Mouse (Mus musculus) spleen, postnatal 14 days (tissue): ENCODE results near the gene Hoxc4.

Experiments used
- DNase-seq, 2 experiments: peaks; one replicate each; pipeline ENCODE4 v3.0.0; 2021 to 2022; ENCODE audit warnings: low spot score in 2 of 2

The Hoxc4 gene

GRCm38 (mm10) chr15:103011928-103012486 is 6.7 kb upstream of the Hoxc4 start:
- DNase-seq = no peak

- no peak for DNase-seq
Measured at GRCm38 (mm10) chr15:103013238-103013984, 5.3 kb upstream of the Hoxc4 start.

- DNase-seq = no peak
Measured at GRCm38 (mm10) chr15:103014166-103015008, 4.3 kb upstream of the Hoxc4 start.

GRCm38 (mm10) chr15:103015009-103015399 is 3.7 kb upstream of the Hoxc4 start:
- DNase-seq = no peak

GRCm38 (mm10) chr15:103015406-103016166 is 3.1 kb upstream of the Hoxc4 start:
- DNase-seq = no peak

GRCm38 (mm10) chr15:103020899-103021418 is 2.2 kb downstream of the Hoxc4 start:
- DNase-seq = no peak

- no peak for DNase-seq
Measured at GRCm38 (mm10) chr15:103021544-103021943, 2.8 kb downstream of the Hoxc4 start.

- no peak for DNase-seq
Measured at GRCm38 (mm10) chr15:103024131-103024530, 5.4 kb downstream of the Hoxc4 start.

- no peak for DNase-seq
Measured at GRCm38 (mm10) chr15:103027266-103028235, 8.8 kb downstream of the Hoxc4 start.

- no peak for DNase-seq
Measured at GRCm38 (mm10) chr15:103028916-103029512, 10.3 kb downstream of the Hoxc4 start.

GRCm38 (mm10) chr15:103030142-103030541 is 11.4 kb downstream of the Hoxc4 start:
- DNase-seq = no peak

GRCm38 (mm10) chr15:103032167-103032566 is 13.4 kb downstream of the Hoxc4 start:
- no peak for DNase-seq

- DNase-seq = no peak
Measured at GRCm38 (mm10) chr15:103032646-103033575, 14.2 kb downstream of the Hoxc4 start.

GRCm38 (mm10) chr15:103034043-103034806 is 15.5 kb downstream of the Hoxc4 start:
- no peak for DNase-seq

GRCm38 (mm10) chr15:103034807-103035547 is 16.2 kb downstream of the Hoxc4 start:
- DNase-seq = no peak

- DNase-seq = no peak
Measured at GRCm38 (mm10) chr15:103035548-103035881, 16.8 kb downstream of the Hoxc4 start.

GRCm38 (mm10) chr15:103037579-103037978 is 18.8 kb downstream of the Hoxc4 start:
- no peak for DNase-seq
